Mouse (Mus musculus): Measurements from ENCODE around the gene Fam234b.

The Fam234b gene

DNA sequence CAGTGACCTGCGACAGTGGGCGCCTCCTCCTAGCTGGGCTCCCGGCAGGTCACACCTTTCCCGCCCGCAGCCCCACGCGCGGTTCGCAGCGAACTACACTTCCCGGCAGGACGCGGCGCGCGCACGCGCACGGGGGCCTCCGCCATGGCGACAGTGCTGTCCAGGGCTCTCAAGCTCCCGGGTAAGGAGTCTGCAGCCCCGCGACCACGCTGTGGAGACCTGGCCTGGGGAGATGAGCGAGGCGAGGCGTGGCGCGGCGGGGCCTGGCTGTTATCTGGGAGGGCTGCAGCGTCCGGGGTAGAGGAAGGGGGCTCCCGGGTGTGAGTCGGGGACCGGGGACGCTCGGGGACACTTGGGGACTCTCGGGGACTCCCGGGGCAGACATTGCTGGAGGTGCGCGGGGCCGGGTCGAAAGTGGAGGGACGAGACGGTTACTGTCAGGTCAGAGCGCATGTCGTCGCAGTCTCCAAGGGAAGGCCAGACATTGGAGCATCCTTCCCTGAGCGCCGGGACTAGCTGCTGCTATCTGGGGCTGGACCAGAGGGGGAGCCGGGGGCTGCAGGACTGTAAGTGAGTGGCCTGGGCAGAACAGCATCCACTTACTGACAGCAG is at the start of gene Fam234b, which contains the start of gene Hebp1:
Gene Fam234b (plus strand): TSS at position 57 of the 612 bp plus-strand sequence.
Gene Hebp1 (minus strand): TSS at position 102 of the 612 bp plus-strand sequence.
- DNase-seq (ENCODE audit: low read depth, low spot score), result no peak

DNA sequence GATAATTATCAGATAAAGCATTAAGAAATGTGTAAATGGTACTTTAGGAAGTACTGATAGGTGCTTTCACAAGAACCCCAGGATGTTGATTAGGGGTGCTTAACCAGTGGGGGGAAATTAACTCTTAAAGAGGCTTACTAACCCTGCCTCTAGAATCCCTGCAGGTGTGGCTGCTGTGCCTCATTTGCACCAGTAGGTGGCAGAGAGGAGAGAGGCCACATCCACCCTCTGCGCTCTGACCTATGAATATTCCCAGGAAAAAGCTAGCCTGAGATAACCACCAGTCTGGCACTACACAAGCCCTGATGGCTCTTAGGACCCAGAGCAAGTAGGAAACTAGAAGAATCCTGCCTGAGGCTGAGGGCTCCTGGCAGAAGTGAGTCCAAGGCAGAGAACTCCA is 49.3 kb upstream of the Fam234b start:
- DNase-seq (ENCODE audit: low read depth, low spot score), result peak; percentile 10

GRCm38 (mm10) chr6:135149175-135149574 is 48.6 kb upstream of the Fam234b start:
- no peak for DNase-seq (ENCODE audit: low read depth, low spot score)

DNA sequence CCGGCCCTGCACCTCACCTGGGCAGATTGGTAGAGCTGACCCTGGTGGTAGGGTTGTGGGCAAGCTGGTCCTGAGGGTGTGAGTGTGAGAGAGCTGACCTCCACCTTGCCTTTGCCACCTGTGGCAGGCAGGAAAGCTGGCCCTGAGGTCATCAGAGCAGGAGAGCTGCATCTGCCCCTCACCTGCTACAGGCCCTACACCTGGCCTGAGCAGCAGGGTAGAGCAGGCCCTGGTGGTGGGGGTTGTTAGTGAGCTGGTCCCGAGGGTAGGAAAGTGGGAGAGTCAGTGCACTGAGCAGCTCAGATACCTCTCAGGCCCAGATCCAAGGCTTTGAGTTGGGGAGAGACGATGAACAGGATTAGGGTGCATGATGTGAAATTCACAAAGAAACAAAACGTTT is 48.1 kb upstream of the Fam234b start:
- no peak for DNase-seq (ENCODE audit: low read depth, low spot score)

DNA sequence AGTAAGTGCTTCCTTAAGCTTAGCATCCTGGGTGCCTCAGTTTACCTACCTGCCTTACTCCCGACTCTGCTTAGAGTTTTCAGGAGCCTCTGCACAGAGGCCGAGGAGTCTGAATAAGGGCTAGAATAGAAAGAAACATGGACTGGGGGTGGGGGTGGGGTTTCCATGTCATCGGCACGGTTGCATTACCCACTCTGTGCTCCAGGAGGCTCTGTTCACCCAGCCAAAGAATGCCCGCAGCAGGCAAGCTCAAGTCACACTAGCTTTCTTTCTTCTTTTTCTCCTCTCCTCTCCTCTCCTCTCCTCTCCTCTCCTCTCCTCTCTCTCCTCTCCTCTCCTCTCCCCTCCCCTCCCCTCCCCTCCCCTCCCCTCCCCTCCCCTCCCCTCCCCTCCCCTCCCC is 47.5 kb upstream of the Fam234b start:
- peak; percentile 11 for DNase-seq (ENCODE audit: low read depth, low spot score)

- no peak for DNase-seq (ENCODE audit: low read depth, low spot score)
These were observed 44.1 kb upstream of the Fam234b start for GRCm38 (mm10) chr6:135153719-135154118.

GRCm38 (mm10) chr6:135156597-135156996 is 41.2 kb upstream of the Fam234b start:
- no peak for DNase-seq (ENCODE audit: low read depth, low spot score)

- no peak for DNase-seq (ENCODE audit: low read depth, low spot score)
These were observed 40.3 kb upstream of the Fam234b start for GRCm38 (mm10) chr6:135157496-135157895.

DNA sequence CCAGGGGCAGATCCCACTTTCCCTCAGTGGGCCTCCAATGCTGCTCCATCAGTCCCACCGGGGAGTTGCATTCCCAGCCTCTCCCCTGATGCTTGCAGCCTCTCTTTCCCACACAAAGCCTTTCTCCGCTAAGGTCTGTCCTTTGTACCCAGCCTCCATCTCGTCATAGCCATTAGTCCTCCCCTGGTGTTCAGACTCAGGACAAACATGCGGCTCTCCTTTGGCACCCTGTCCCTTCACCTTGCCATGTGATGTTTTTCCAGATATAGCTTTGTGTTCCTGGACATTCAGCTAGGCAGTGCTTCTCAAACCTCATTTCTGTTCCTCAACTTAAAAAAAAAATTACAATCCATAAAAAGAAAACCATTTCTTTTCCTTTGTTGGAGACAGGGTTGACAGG is 39.3 kb upstream of the Fam234b start:
- no peak for DNase-seq (ENCODE audit: low read depth, low spot score)

- DNase-seq (ENCODE audit: low read depth, low spot score), result no peak
These were observed 36.4 kb upstream of the Fam234b start for GRCm38 (mm10) chr6:135161356-135161755.

DNA sequence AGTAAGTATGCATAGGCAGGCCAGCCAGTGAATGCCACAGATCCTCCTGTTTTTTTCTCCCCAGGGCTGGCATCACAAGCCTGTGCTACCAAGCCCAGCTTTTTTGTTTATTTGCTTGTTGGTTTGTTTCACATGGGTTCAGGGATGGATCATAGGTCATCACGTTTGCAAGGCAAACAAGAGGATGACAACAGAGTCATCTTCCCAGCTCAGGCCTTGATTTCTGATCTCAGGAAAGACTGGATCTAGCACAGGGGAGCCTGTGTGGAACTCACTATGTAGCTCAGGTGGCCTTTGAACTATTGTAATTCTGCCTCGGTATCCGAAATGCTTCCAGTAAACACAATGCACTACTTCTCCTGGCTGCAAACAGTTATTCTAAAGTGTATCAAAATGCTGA is 35.5 kb upstream of the Fam234b start:
- no peak for DNase-seq (ENCODE audit: low read depth, low spot score)

DNA sequence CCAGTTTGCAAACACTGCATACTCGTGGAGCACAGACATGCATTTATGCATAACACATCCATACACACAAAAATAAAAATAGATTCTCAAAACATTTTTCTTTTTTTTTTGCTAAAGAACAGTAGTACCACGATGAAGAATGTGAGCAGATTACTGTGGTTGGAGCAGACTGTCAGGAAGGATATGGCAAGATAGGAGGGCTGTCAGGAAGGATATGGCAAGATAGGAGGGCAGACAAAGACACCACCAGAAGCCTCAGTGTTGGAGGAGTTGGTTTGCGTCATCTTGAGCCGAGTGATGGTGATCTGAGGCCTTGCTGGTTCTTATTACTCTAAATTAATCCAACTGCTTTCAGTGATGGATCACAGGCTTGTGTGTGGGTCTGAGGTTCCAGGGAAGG is 34.9 kb upstream of the Fam234b start:
- DNase-seq (ENCODE audit: low read depth, low spot score), result no peak

DNA sequence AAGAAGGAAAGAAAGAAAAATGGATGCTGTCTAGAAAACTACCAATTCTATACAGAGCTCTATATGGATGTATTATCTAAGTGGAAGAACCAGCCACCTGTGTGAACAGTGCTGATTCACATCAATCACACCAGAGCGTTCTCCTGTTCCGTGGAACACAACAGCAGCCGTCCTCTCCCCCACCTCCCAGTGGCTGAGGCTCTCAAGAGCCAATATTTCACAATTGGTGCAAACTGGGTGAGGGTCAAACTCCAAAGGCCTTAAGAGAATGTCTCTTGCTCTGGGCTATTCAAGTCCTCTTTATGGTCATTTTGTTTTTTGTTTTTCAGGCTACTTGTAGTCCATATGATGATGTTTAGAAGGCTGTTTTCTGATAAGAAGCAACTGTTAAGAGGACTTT is 32.6 kb upstream of the Fam234b start:
- DNase-seq (ENCODE audit: low read depth, low spot score), result no peak

DNA sequence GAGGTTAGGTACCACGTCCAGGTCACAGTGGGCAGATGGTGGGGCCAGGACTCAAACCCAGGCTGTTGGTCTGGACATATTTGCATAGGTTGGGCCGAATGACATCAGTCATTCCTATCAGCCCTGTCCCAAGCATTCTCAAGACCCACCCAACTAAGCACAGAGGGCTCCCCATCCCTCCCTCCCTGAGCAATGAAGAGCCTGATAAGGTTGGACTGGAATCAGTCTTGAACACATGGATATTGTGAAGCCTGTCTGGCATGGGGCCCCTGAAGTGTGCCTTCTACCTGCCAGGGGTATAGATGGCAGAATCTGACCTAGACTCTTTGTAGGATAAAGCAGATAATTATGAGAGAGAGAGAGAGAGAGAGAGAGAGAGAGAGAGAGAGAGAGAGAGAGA is 32.1 kb upstream of the Fam234b start:
- DNase-seq (ENCODE audit: low read depth, low spot score), result no peak

GRCm38 (mm10) chr6:135166262-135166661 is 31.5 kb upstream of the Fam234b start:
- DNase-seq (ENCODE audit: low read depth, low spot score), result no peak

- no peak for DNase-seq (ENCODE audit: low read depth, low spot score)
These were observed 31.1 kb upstream of the Fam234b start for GRCm38 (mm10) chr6:135166712-135167111.

- DNase-seq (ENCODE audit: low read depth, low spot score), result no peak
These were observed 30.1 kb upstream of the Fam234b start for GRCm38 (mm10) chr6:135167380-135168311.

DNA sequence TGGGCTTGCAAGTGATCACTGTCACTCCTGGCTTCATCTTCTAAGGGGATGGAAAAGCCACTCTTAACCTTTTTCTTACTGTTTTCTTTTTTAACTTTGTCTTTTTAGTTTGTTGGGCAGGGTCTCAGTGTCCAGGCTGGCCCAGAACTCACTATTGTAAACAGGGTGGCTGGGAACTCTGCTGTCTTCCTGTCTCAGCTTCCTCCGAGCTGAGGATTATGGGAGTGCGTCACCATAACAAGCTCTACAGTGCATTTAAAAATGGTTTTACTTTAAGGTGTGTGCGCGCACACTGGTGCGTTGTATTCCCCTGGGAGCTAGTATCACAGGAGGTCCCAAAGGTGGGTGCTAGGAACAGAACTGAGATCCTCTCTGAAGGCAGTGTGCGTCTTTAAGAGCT is 29.3 kb upstream of the Fam234b start:
- no peak for DNase-seq (ENCODE audit: low read depth, low spot score)

DNA sequence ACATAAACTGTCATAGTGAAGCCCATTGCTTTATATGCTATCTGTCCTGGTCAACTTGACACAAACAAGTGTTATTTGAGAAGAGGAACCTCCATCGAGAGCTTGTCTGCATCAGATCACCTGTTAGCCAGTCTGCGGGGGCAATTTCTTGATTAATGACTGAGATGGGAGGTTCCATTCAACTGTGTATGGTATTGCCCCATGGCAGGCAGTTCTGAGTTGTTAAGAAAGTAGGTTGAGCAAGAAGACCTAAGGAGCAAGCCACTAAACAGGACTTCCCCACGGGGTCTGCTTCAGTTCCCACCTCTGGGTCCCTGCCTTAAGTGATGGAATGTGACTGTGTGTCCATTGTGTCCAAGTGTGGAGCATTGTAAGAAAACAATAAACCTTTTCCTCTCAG is 28.5 kb upstream of the Fam234b start:
- DNase-seq (ENCODE audit: low read depth, low spot score), result no peak

DNA sequence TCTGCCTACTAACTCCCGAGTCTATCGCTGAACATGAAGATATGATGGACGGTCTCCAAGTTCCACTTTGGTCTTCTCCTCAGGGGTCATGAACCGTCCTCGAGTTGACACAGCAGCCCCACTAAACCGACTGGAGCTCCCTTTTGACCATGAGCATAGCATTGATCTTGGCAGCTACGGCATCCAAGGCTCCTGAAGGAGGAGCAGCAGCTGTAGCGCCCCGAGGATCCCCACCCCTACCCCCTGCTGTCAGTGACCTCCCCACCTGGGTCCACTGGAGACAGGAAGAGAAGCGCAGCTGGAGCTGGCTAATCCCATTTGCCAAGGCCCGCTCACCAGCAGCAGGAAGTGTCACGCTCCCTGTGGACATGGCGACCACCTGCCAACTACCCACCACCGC is 26.0 kb upstream of the Fam234b start:
- DNase-seq (ENCODE audit: low read depth, low spot score), result no peak

GRCm38 (mm10) chr6:135175014-135175413 is 22.8 kb upstream of the Fam234b start:
- DNase-seq (ENCODE audit: low read depth, low spot score), result no peak

GRCm38 (mm10) chr6:135177271-135177670 is 20.5 kb upstream of the Fam234b start:
- DNase-seq (ENCODE audit: low read depth, low spot score), result no peak

DNA sequence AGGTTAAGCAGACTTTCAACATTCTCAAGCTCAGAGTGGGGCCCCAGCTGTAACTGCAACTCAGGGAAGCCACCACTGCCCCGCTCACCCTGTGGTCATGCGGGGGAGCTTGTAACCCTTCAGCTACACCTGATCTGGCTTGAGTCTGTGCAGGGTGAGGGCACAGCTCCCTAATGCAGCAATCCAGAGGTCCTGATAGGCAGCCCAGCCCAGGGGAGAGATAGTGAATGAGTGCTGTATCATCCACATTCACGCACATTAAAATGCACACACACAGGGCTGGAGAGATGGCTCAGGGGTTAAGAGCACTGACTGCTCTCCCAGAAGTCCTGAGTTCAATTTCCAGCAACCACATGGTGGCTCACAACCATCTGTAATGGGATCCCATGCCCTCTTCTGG is 19.2 kb upstream of the Fam234b start:
- no peak for DNase-seq (ENCODE audit: low read depth, low spot score)

Data from A20 (cell line).